Mouse (Mus musculus) brain, embryonic 14.5 days (tissue): ENCODE results near the gene Rufy3. TPM values are rescaled to one million over a fixed set of nuclear protein-coding genes. Genes with fewer than 3 reads are reported as not detected.

Experiments
- DNase-seq: peaks from one replicate; pipeline ENCODE4 v3.0.0-alpha.2; 2011; ENCODE audit warnings: low read depth
- CTCF ChIP-seq: fragments of 200-500 bp; IDR thresholded peaks from 2 replicates; pipeline ENCODE4 v1.5.1; 2012; ENCODE audit warnings: inconsistent platforms, mild to moderate bottlenecking, moderate library complexity, borderline replicate concordance; ENCODE audit not compliant: insufficient read depth, insufficient read length; ENCODE audit errors: extremely low read depth
- POLR2A ChIP-seq: fragments of 200-500 bp; IDR thresholded peaks from 2 replicates; pipeline ENCODE4 v1.6.1; 2012; ENCODE audit warnings: mild to moderate bottlenecking, inconsistent platforms, borderline replicate concordance; ENCODE audit not compliant: poor library complexity, insufficient read depth, insufficient read length, severe bottlenecking; ENCODE audit errors: extremely low read depth
- polyA plus RNA-seq: library from polyadenylated mRNA; depleted of rRNA; stranded (reverse); fragments of >200 nt; gene quantifications from 2 replicates; pipeline ENCODE4 v1.2.3, GENCODE M21; 2012

Gene Rufy3
- polyA plus RNA-seq, 1 experiment: 180 TPM

DNA sequence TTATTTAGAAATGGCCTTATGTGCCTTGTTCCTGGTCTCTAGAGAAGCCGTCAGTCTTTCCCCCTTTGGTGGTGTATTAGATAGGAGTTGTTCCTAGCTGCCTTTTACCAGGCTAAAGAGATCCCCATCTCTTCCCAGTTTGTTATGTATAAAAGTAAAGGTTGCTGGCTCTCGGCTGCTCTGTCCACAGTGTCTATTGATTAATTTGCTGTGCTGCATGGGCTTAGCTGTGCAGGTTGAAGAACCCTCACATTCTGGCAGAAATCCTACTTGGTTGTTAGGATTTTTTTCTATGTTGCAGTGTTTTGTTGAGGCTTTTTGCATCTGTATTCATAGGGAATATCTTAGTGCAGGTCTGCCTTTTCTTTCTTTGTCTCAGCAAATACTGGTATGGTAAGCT lies 37.2 kb downstream of the Rufy3 start:
- no peak for TF ChIP-seq POLR2A
- no peak for DNase-seq

DNA sequence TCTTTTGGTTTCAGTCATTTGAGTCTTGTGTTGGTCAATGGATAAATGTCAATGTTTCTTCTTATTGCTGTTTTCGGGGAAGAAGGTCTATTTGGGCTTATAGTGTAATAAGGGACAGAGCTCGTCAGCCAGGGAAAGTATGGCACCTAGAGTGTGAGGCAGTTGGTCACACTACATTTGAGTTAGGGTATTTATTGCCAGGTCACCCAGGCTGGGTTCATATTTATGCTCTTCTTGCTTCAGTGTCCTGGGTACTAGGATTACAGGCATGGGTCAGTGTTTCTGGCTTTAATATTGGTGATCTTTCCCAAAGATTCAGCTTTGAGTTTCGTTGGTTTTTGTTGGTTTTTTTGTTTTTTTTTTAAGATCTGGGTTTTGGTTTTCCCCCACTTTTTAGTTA lies 37.9 kb downstream of the Rufy3 start:
- no peak for DNase-seq
- TF ChIP-seq CTCF (no peak), POLR2A (no peak)

DNA sequence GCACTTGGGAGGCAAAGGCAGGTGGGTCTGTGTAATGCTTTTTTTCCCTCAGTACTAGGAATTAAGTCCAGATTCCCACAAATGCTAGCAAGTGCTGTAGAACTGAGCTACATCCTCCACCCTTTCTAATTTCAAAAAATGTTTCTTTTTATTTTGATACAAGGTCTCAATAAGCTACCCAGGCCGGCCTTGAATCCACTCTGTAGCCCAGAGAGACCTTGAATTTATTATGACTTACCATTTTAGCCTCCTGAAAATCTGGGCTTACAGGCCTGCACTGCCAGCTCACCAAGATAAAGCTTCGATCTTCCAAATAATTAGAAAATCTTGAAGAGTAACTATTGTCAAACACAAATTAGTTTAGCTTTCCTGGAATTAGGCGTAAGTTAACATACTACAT lies 39.2 kb downstream of the Rufy3 start:
- no peak for TF ChIP-seq POLR2A
- no peak for TF ChIP-seq CTCF

DNA sequence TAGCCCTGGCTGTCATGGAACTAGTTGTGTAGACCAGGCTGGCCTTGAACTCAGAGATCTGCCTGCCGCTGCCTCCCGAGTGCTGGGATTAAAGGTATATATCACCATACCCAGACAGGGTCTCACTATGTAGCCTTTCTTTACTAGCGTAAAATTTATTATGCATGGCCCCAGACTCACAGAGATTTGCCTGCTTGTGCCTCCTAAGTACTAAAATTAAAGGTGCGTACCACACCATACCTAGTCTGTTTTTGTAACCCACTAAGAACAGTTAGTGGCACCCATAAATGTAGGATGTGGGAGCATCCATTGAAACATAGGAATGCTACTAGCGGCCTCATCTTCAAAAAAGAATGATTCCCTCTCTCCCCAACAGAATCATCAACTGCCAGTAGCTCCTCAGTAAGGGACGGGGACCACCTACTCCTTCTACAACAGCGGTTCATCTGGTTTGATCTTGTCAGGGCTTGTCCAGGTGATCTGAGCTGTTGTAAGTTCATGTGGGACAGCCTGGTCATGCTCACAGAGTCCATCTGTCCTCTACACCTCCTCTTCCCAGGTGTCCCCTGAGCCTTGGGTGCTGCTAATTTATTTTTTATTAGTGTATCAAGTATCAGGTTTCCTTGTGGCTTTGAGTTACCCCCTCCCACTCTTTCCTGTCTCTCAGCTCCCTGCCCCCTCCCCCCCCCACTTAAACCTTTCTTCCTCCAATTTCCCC lies 40.0 kb downstream of the Rufy3 start:
- no peak for TF ChIP-seq POLR2A
- TF ChIP-seq CTCF: no peak
- DNase-seq: no peak

More for the DNA sequence above, 39.2 kb downstream of the Rufy3 start:
- DNase-seq: no peak

DNA sequence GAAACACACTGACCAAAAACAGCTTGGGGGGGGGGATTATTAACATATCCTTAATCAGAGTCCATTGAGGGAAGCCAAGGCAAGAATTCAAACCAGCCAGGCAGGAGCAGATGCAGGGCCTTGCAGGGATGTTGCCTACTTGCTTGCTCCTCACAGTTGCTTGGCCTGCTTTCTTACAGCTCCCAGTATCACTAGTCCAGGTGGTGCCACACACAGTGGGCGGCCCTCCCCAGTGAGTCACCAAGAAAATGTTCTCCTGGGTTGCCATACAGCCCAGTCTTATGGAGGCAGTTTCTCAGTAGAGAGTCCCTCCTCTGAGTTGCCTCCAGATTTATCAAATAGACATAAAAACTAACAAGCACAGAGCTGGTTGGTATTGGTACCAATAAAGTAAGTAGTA lies 49.3 kb downstream of the Rufy3 start:
- no peak for TF ChIP-seq POLR2A
- TF ChIP-seq CTCF: no peak
- no peak for DNase-seq

DNA sequence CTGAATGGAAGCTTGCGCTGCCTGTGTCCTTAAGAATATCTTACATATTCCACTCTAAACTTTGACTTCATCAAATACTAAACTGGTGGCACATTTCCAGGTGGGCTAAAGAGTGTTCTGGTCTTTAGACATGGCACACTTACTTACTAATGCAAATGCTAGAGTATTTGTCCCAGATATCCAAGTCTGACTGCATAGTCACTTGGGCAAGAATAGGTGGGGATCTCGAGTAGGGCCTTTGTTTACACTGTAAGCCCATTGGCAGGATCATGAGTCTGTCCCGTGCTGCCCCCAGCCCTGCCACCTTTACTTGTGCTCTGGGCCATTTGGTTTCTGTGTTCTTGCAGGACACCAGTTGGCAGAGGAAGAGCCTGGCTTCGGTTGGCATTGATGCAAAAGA lies 52.1 kb downstream of the Rufy3 start:
- TF ChIP-seq POLR2A (no peak), CTCF (no peak)
- DNase-seq: no peak

- DNase-seq: no peak
- no peak for TF ChIP-seq CTCF
- TF ChIP-seq POLR2A: no peak
Measured at GRCm38 (mm10) chr5:88627545-88627944, 62.7 kb downstream of the Rufy3 start.

- DNase-seq: no peak
- no peak for TF ChIP-seq POLR2A
- TF ChIP-seq CTCF: no peak
Measured at GRCm38 (mm10) chr5:88629125-88629524, 64.3 kb downstream of the Rufy3 start.

DNA sequence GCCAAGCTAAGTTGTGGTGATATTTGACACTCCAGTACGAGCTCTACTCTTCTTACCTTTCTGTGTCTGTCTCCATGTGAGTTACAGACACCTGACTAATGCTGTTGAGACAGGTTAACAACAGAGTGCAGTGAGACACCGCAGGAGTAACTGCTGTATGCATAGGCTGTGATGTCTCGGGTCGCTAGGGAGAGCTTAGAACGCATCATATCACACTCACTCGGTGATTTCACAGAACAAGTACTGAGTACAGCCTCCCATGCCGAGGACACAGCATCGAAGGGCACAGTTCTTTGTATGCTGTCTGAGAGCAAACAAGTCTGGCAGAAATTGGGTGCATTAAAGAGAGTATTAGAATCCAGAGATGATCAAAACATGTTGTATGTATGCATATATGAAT lies 65.1 kb downstream of the Rufy3 start:
- TF ChIP-seq CTCF: no peak
- TF ChIP-seq POLR2A: no peak
- DNase-seq: no peak

DNA sequence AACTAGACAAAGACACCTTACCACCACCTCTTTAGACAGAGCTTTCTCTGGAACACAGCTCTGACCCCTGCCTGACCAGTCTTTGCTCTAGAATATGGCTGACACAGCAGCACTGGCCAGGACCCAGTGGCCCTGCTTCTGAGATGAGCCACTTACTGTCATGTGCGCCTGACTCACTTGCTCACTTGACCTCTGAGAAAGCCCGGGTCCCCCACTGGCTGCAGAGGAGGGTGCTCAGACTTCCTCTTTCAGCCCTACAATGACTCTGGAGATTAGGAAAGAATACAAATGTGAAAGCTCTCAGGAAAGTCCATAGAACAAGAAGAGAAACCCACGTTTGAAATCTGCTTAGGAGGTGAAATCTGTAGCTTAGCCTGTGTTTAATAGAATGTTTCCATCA lies 66.0 kb downstream of the Rufy3 start:
- DNase-seq: no peak
- TF ChIP-seq CTCF (no peak), POLR2A (no peak)

DNA sequence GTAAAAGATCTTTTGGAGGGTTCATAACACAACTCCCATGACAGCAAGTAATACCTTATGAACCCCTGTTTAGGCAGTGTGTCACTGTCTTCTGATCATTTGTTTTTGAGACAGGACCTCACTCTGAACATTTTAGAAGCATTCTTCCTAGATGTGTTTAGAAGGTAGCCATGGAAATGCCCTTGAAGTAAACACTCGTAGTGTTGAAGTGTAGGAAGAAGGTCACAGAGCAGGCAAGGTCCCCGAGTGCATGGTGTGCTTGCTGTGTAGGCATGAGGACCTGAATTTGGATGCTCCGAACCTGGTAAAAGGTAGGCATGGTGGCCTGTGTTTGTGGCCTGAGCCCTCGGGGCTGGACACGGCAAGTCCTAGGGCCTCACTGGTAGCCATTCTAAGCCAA lies 66.7 kb downstream of the Rufy3 start:
- TF ChIP-seq POLR2A: no peak
- no peak for TF ChIP-seq CTCF
- no peak for DNase-seq

DNA sequence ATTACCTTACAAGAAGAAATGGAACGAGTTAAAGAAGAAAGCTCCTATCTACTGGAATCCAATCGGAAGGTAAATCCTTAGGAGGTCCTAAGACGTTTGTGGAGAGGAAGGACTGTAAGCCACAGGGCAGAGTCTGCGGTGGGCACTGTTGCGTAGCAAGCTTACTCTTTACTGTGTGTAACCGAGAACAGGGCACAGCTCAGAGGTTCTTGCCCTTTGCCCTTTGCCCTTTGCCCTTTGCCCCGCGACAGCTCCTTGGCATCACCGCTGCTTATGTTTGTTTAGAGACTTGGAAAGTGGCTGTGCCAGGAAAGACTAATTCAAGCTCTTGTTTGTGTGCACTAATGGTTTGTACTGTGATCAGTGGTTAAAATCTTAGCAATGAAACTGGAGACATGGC lies 67.6 kb downstream of the Rufy3 start:
- TF ChIP-seq POLR2A (no peak), CTCF (no peak)
- no peak for DNase-seq

GRCm38 (mm10) chr5:88634076-88634475 lies 69.2 kb downstream of the Rufy3 start:
- DNase-seq: no peak
- TF ChIP-seq CTCF (no peak), POLR2A (no peak)

DNA sequence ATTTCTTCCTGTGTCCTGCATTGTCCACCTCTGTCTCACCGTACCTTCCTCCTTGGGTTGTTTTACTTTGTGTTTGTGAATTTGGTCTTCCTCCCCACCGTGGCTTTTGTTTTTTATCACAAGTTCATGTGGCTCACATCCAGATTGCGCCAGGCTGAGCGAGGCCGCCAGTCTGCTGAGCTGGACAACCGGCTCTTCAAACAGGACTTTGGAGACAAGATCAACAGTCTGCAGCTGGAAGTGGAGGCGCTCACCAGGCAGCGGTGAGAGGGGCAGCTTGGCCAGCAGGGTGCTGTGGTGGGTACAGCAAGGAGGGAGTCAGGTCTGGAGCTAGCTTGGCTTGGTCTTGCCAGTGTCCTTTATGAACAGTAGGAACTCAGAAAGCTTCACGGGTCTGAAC lies 77.9 kb downstream of the Rufy3 start:
- DNase-seq: no peak
- TF ChIP-seq CTCF (no peak), POLR2A (no peak)

- TF ChIP-seq POLR2A (no peak), CTCF (no peak)
- DNase-seq: no peak
Measured at GRCm38 (mm10) chr5:88643491-88643890, 78.7 kb downstream of the Rufy3 start.

- TF ChIP-seq POLR2A: no peak
- TF ChIP-seq CTCF: no peak
- DNase-seq: no peak
Measured at GRCm38 (mm10) chr5:88644901-88645300, 80.1 kb downstream of the Rufy3 start.

- no peak for DNase-seq
- no peak for TF ChIP-seq CTCF
- no peak for TF ChIP-seq POLR2A
Measured at GRCm38 (mm10) chr5:88645405-88645804, 80.6 kb downstream of the Rufy3 start.
